Mouse (Mus musculus): ENCODE measurements at regions not wholly inside any gene's neighbourhood (a gene's known extent, or its start where the extent isn't known, plus 50 kb on each side); places are given as distances from the start of the nearest gene placed in this dataset.

- no peak overlapping the region for H3K4me3 ChIP-seq (ENCODE audit: low read depth, low read length)
- ATAC-seq (replicated peaks; ENCODE audit: low FRiP score, low TSS enrichment, low read depth) = no peak
- no peak overlapping the region for H3K27ac ChIP-seq (ENCODE audit: low read depth)
- WGBS = 91% methylated on average over 4 of the region's 4 CpGs
- no peak overlapping the region for H3K4me2 ChIP-seq (ENCODE audit: low read length)
- no peaks in the 10 kb centered on the region for H3K36me3 ChIP-seq (ENCODE audit: control insufficient read depth, insufficient read depth, low read length)
- no peaks in the 10 kb centered on the region for H3K27me3 ChIP-seq (replicated peaks; ENCODE audit: control insufficient read depth, insufficient read depth, low read length)
- no peaks in the 10 kb centered on the region for H3K4me1 ChIP-seq (replicated peaks; ENCODE audit: control insufficient read depth, insufficient read depth, low read length)
- no peak overlapping the region for H3K9ac ChIP-seq (ENCODE audit: low read length)
- no peaks in the 10 kb centered on the region for H3K9me3 ChIP-seq (ENCODE audit: control insufficient read depth, low read length)
- DNase-seq (ENCODE audit: low spot score) = peak; percentile 42
These were observed 361.5 kb upstream of the Spred2 start for GRCm38 (mm10) chr11:19562668-19563067.

- Histone ChIP-seq H3K27me3 (replicated peaks; ENCODE audit: control insufficient read depth, insufficient read depth, low read length) (no peaks in the 10 kb centered on the region), H3K27ac (ENCODE audit: low read depth) (no peak overlapping the region), H3K4me3 (ENCODE audit: low read depth, low read length) (no peak overlapping the region), H3K36me3 (ENCODE audit: control insufficient read depth, insufficient read depth, low read length) (no peaks in the 10 kb centered on the region), H3K4me2 (ENCODE audit: low read length) (no peak overlapping the region), H3K9me3 (ENCODE audit: control insufficient read depth, low read length) (no peaks in the 10 kb centered on the region), H3K9ac (ENCODE audit: low read length) (no peak overlapping the region), H3K4me1 (replicated peaks; ENCODE audit: control insufficient read depth, insufficient read depth, low read length) (no peaks in the 10 kb centered on the region)
- WGBS = 69% methylated on average over 7 of the region's 7 CpGs
- ATAC-seq (replicated peaks; ENCODE audit: low FRiP score, low TSS enrichment, low read depth) (no peak), DNase-seq (ENCODE audit: low spot score) (peak; percentile 47)
These were observed 338.9 kb upstream of the Spred2 start for GRCm38 (mm10) chr11:19585228-19585627.

- H3K4me2 ChIP-seq (ENCODE audit: low read length) = no peak overlapping the region
- no peak overlapping the region for H3K27ac ChIP-seq (ENCODE audit: low read depth)
- ATAC-seq (replicated peaks; ENCODE audit: low FRiP score, low TSS enrichment, low read depth) = no peak
- H3K27me3 ChIP-seq (replicated peaks; ENCODE audit: control insufficient read depth, insufficient read depth, low read length) = no peaks in the 10 kb centered on the region
- H3K36me3 ChIP-seq (ENCODE audit: control insufficient read depth, insufficient read depth, low read length) = no peaks in the 10 kb centered on the region
- 84% methylated on average over 6 of the region's 6 CpGs for WGBS
- H3K4me1 ChIP-seq (replicated peaks; ENCODE audit: control insufficient read depth, insufficient read depth, low read length) = no peaks in the 10 kb centered on the region
- H3K9ac ChIP-seq (ENCODE audit: low read length) = no peak overlapping the region
- no peak overlapping the region for H3K4me3 ChIP-seq (ENCODE audit: low read depth, low read length)
- peak; percentile 12 for DNase-seq (ENCODE audit: low spot score)
- no peaks in the 10 kb centered on the region for H3K9me3 ChIP-seq (ENCODE audit: control insufficient read depth, low read length)
These were observed 331.4 kb upstream of the Spred2 start for GRCm38 (mm10) chr11:19592506-19593355.

- 71% methylated on average over 4 of the region's 4 CpGs for WGBS
- DNase-seq (ENCODE audit: low spot score) (peak; percentile 52), ATAC-seq (replicated peaks; ENCODE audit: low FRiP score, low TSS enrichment, low read depth) (0 out of 2 replicates have a peak, but pooled peaks have one; percentile 50)
- H3K4me1 ChIP-seq (replicated peaks; ENCODE audit: control insufficient read depth, insufficient read depth, low read length) = no peaks in the 10 kb centered on the region
- H3K9me3 ChIP-seq (ENCODE audit: control insufficient read depth, low read length) = no peaks in the 10 kb centered on the region
- H3K27ac ChIP-seq (ENCODE audit: low read depth) = no peak overlapping the region
- no peak overlapping the region for H3K9ac ChIP-seq (ENCODE audit: low read length)
- no peak overlapping the region for H3K4me2 ChIP-seq (ENCODE audit: low read length)
- H3K4me3 ChIP-seq (ENCODE audit: low read depth, low read length) = no peak overlapping the region
- H3K36me3 ChIP-seq (ENCODE audit: control insufficient read depth, insufficient read depth, low read length) = no peaks in the 10 kb centered on the region
- H3K27me3 ChIP-seq (replicated peaks; ENCODE audit: control insufficient read depth, insufficient read depth, low read length) = no peaks in the 10 kb centered on the region
These were observed 329.1 kb upstream of the Spred2 start for GRCm38 (mm10) chr11:19595107-19595506.

- H3K4me3 ChIP-seq (ENCODE audit: low read depth, low read length) = no peak overlapping the region
- H3K36me3 ChIP-seq (ENCODE audit: control insufficient read depth, insufficient read depth, low read length) = no peaks in the 10 kb centered on the region
- no peak for DNase-seq (ENCODE audit: low spot score)
- H3K27me3 ChIP-seq (replicated peaks; ENCODE audit: control insufficient read depth, insufficient read depth, low read length) = no peaks in the 10 kb centered on the region
- no peaks in the 10 kb centered on the region for H3K9me3 ChIP-seq (ENCODE audit: control insufficient read depth, low read length)
- no peak for ATAC-seq (replicated peaks; ENCODE audit: low FRiP score, low TSS enrichment, low read depth)
- no peak overlapping the region for H3K27ac ChIP-seq (ENCODE audit: low read depth)
- no peaks in the 10 kb centered on the region for H3K4me1 ChIP-seq (replicated peaks; ENCODE audit: control insufficient read depth, insufficient read depth, low read length)
- no peak overlapping the region for H3K4me2 ChIP-seq (ENCODE audit: low read length)
- H3K9ac ChIP-seq (ENCODE audit: low read length) = no peak overlapping the region
These were observed 327.8 kb upstream of the Spred2 start for GRCm38 (mm10) chr11:19596336-19596735.

- Histone ChIP-seq H3K27ac (ENCODE audit: low read depth) (no peak overlapping the region), H3K27me3 (replicated peaks; ENCODE audit: control insufficient read depth, insufficient read depth, low read length) (no peaks in the 10 kb centered on the region), H3K4me3 (ENCODE audit: low read depth, low read length) (no peak overlapping the region), H3K4me2 (ENCODE audit: low read length) (no peak overlapping the region), H3K36me3 (ENCODE audit: control insufficient read depth, insufficient read depth, low read length) (no peaks in the 10 kb centered on the region), H3K4me1 (replicated peaks; ENCODE audit: control insufficient read depth, insufficient read depth, low read length) (no peaks in the 10 kb centered on the region), H3K9ac (ENCODE audit: low read length) (no peak overlapping the region), H3K9me3 (ENCODE audit: control insufficient read depth, low read length) (no peaks in the 10 kb centered on the region)
- WGBS = 81% methylated on average over 9 of the region's 9 CpGs
- DNase-seq (ENCODE audit: low spot score) = no peak
- ATAC-seq (replicated peaks; ENCODE audit: low FRiP score, low TSS enrichment, low read depth) = no peak
These were observed 324.7 kb upstream of the Spred2 start for GRCm38 (mm10) chr11:19599433-19599832.

- H3K9me3 ChIP-seq (ENCODE audit: control insufficient read depth, low read length) = no peaks in the 10 kb centered on the region
- no peaks in the 10 kb centered on the region for H3K27me3 ChIP-seq (replicated peaks; ENCODE audit: control insufficient read depth, insufficient read depth, low read length)
- no peak overlapping the region for H3K9ac ChIP-seq (ENCODE audit: low read length)
- H3K4me1 ChIP-seq (replicated peaks; ENCODE audit: control insufficient read depth, insufficient read depth, low read length) = no peaks in the 10 kb centered on the region
- H3K27ac ChIP-seq (ENCODE audit: low read depth) = no peak overlapping the region
- DNase-seq (ENCODE audit: low spot score) (no peak), ATAC-seq (replicated peaks; ENCODE audit: low FRiP score, low TSS enrichment, low read depth) (no peak)
- H3K4me2 ChIP-seq (ENCODE audit: low read length) = no peak overlapping the region
- no peaks in the 10 kb centered on the region for H3K36me3 ChIP-seq (ENCODE audit: control insufficient read depth, insufficient read depth, low read length)
- no peak overlapping the region for H3K4me3 ChIP-seq (ENCODE audit: low read depth, low read length)
- WGBS = 73% methylated on average over 15 of the region's 15 CpGs
These were observed 322.8 kb upstream of the Spred2 start for GRCm38 (mm10) chr11:19601216-19601938.

GRCm38 (mm10) chr11:19602496-19602895 is 321.7 kb upstream of the Spred2 start:
- H3K4me2 ChIP-seq (ENCODE audit: low read length) = no peak overlapping the region
- 78% methylated on average over 5 of the region's 5 CpGs for WGBS
- no peak for DNase-seq (ENCODE audit: low spot score)

More at GRCm38 (mm10) chr11:19602496-19602895, 321.7 kb upstream of the Spred2 start:
- ATAC-seq (replicated peaks; ENCODE audit: low FRiP score, low TSS enrichment, low read depth) = no peak
- Histone ChIP-seq H3K9ac (ENCODE audit: low read length) (no peak overlapping the region), H3K27ac (ENCODE audit: low read depth) (no peak overlapping the region), H3K36me3 (ENCODE audit: control insufficient read depth, insufficient read depth, low read length) (no peaks in the 10 kb centered on the region), H3K9me3 (ENCODE audit: control insufficient read depth, low read length) (no peaks in the 10 kb centered on the region), H3K4me1 (replicated peaks; ENCODE audit: control insufficient read depth, insufficient read depth, low read length) (no peaks in the 10 kb centered on the region), H3K27me3 (replicated peaks; ENCODE audit: control insufficient read depth, insufficient read depth, low read length) (no peaks in the 10 kb centered on the region), H3K4me3 (ENCODE audit: low read depth, low read length) (no peak overlapping the region)

All from intestine, embryonic 14.5 days (tissue).